Mouse (Mus musculus): Measurements from ENCODE around the gene Atp4a.

DNA sequence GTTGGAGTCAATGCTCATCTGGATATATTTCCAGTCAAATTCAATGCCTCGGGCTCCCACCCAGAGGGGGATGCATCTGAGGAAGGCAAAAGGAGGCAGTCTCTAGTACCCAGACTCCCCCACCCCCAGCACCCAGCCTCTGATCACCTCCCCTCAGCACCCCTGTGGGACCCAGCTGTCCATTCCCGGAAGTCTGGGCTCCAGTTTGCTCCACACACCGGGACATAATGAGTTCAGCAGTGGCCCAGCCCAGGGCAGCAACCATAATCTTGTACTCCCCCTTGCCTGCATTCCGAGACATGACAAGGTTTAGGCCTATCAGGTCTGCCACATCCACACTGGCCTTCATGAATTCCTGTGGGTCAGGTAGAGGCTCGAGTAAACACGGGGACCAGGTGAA, 16.2 kb downstream of the Atp4a start:
- TF ChIP-seq POLR2A (IDR thresholded peaks at IDR 0.05; ENCODE audit: insufficient read depth, low read length): no peak
- TF ChIP-seq CTCF (IDR thresholded peaks at IDR 0.05; ENCODE audit: low read depth, low read length): no peak
